Mouse (Mus musculus) heart, postnatal 36 days (tissue): ENCODE measurements around the gene Itga7. TPM values are rescaled to one million over a fixed set of nuclear protein-coding genes. Genes with fewer than 3 reads are reported as not detected.

Experiments used
- DNase-seq, 2 experiments: peaks; one replicate each; pipeline ENCODE4 v3.0.0; 2021 to 2022
- intact Hi-C: fragments of 180-260 bp; cut with DNase I; formaldehyde crosslinking; loops from one replicate; pipeline ENCODE4 v1.15.1; 2025
- total RNA-seq, 2 experiments: library from RNA; stranded (reverse); gene quantifications; 2 replicates each; pipeline ENCODE4 v1.2.3; 2021

Gene Itga7
- total RNA-seq, 2 experiments from 2014 or later: 160 to 167 TPM

DNA sequence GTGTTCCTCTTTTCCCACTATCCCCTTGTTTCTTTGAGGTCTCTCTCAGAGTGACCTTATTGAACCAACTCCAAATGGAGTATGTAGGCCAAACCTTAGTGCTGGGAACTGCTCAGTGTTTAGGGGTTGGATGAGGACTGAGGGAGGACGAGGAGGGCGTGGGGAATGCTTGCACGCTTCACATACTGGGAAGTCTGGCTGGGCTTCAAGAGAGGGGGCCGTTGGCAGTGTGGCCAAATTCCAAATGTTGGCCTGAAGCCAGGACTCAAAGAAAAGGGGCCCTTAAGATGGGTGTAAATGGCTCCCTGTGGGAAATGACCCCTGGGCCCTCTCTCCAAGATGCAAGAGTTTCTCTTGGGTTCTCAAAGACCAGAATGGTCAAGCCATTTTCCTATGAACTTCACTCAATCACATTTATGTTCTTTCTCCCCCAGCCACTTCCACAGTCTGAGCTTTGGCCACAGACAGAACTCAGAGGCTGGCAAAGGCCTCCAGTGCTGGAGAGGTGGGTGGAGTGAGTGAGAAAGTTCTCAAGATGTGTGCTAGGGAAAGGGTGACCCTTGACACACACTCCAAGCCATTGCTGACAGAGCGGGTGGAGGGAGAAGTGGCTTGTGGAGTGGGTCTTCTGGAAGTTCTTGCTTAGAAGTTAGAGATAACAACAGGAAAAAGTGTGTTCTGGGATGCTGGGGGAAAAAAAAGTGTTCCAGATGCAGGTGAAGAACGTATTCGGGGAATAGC is 3.8 kb upstream of the Itga7 start:
- DNase-seq: no peak
- intact Hi-C loops: no loop called here

DNA sequence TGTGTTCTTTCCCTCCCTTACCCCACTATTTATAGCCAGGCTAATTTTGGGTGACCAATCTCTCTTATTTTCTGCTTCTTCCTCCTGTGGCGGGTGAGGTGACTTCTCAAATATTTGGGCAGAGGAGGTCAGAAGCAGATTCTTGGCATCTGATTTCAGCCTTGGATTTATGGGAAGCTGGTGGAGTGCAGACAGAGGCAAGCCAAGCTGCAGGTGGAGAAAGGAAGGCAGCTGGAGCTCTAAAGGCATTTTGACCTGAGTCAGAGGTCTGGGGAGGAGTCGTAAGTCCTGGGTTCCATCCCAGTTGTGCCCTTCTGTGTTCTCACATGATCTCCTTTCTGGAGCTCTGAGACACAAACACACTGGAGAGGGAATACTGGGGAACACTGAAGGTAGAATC is 2.2 kb upstream of the Itga7 start:
- intact Hi-C loops: no loop called here
- DNase-seq: peak in 1 of 2 experiments; percentile 37

GRCm38 (mm10) chr10:128933976-128934721 is 531 bp downstream of the Itga7 start:
- DNase-seq: peak in 1 of 2 experiments; percentile 23
- intact Hi-C loops: no loop called here

DNA sequence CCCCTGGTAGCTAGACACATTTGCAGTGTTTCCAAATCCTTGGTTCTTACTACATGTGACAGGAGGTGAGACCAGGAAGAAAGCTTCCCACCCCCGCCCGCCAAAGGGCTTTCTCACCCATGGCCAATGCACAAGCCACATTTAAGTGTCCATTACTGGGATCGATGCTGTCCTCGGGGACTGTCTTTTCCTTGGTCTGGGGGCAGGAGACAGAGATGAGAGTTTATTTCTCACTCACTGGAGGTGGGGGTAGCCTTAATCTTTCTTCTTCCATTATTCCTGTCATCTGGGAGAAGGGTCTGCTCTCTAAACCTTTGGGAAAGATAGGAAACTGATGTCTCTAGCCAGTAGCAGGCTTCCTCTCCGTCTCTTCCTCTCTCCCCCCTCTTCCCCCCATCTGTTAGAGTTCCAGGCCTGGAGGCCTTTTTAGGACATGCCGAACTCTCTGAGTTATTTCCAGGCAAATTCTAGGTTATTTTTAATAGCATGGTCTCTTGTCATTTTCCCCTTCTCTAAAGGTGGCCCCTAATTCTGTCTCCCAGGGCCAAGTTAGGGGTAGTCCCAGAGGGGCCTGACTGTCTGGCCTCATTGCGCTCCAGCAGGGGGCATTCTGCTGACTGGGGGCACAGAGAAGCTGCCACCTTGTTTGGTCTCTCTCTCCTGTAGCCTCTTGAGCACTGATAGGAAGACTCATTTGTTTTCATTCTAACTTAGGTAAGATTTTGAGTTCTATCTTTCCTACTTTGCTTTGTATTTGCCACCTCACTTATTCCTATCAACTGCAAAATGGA is 1.6 kb downstream of the Itga7 start:
- intact Hi-C loops: no loop called here
- peak in 1 of 2 experiments; percentile 40 for DNase-seq

DNA sequence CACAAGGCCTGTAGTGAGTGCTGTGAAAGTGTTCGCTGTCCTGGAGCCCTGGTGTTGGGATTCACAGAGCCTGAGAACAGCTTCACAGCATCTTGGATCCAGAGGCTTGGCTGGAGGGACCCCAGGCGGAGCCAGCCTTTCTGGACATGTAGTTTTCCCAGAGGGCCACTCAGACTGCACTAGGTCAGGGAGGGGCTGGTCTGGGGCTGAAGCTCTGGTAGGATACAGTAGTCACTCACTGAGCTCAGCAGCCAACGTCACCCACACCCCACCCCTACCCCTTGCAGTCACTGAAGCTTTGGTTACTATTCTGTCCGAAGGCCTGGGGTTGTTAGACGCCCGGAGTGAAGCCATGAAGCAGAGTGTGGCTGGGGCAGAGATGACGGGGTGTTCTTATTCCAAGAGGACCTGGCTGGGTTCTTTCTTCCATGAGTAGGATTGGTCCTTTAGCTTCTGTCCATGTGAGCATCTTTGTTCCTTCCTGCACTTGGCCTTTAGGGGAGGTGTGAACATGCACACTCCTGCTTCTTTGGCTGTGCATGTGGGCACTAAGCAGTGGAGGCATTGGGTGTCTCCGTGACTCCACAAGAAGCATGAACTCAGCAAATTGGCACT is 2.3 kb downstream of the Itga7 start:
- DNase-seq: peak; percentile 31 to 38
- intact Hi-C loops: no loop called here

- DNase-seq: peak in 1 of 2 experiments; percentile 37
- intact Hi-C loops: no loop called here
Observed at GRCm38 (mm10) chr10:128937756-128938390, 4.3 kb downstream of the Itga7 start.

GRCm38 (mm10) chr10:128938457-128938856 is 4.8 kb downstream of the Itga7 start:
- intact Hi-C loops: no loop called here
- DNase-seq: peak; percentile 70 to 73

DNA sequence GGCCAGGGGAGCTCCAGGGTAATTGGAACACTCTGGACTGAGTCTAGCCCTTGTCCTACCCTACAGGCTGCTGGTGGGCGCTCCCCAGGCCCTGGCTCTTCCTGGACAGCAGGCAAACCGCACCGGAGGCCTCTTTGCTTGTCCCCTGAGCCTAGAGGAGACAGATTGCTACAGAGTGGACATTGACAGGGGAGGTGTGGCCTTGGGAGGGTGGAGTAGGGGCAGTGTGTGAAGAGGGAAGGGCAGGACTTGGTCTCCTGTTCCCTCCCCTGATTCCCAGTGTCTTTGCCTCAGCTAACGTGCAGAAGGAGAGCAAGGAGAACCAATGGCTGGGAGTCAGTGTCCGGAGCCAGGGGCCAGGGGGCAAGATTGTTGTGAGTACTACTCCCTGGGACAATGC is 5.4 kb downstream of the Itga7 start:
- DNase-seq: no peak
- intact Hi-C loops: no loop called here

DNA sequence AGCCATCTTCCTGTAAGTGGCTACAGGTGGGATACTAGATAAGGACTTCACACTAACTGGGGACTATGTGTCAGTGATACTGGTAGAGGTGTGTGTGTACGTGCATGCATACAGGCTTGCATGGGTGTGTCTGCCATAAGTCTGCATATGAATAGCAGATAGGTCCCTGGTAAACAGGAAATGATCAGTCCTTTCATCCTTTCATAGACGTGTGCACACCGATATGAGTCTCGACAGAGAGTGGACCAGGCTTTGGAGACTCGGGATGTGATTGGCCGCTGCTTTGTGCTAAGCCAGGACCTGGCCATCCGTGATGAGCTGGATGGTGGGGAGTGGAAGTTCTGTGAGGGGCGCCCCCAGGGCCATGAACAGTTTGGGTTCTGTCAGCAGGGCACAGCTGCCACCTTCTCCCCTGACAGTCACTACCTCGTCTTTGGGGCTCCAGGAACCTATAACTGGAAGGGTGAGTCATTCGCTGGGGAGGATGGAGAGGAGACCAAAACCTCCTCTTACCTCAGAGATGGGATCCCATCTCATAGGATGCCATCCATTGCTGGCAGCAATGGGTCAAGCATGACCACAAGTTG is 7.0 kb downstream of the Itga7 start:
- DNase-seq: no peak
- intact Hi-C loops: no loop called here

DNA sequence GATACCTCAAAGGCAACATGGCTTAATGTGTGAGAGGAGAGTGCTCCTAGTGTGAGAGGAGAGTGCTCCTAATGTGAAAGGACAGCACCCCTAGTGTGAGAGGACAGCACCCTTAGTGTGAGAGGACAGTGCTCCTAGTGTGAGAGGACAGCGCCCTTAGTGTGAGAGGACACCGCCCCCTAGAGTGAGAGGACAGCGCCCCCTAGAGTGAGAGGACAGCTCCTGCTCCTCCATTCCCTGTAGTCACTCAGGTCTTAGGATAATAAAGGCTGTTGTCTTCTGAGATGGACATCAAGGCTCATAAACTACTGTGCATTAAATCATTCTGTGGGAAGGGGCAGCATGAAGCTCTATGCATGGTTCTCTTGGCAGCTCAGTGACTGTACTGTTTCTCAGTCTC is 12.1 kb downstream of the Itga7 start:
- peak; percentile 59 to 65 for DNase-seq
- intact Hi-C loops: loop anchor here (2.0 kb wide), 1 partner anchor 33 kb away; no protein-coding TSS in a partner anchor

DNA sequence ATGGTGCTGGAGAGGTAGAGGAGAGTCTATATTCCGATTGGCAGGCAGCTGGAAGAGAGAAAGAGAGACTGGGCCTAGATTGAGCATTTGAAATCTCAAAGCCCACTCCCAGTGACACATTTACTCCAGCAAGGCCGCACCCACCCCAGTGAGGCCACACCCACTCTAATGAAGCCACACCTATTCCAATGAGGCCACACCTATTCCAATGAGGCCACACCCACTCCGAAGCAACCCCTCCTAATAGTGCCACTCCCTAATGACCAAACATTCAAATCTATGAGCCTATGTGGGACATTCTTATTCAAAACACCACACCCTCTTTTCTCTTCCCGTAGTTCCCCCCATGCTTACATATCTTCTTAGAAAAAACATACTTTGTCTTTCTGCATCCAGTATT is 13.9 kb downstream of the Itga7 start:
- intact Hi-C loops: no loop called here
- DNase-seq: no peak

DNA sequence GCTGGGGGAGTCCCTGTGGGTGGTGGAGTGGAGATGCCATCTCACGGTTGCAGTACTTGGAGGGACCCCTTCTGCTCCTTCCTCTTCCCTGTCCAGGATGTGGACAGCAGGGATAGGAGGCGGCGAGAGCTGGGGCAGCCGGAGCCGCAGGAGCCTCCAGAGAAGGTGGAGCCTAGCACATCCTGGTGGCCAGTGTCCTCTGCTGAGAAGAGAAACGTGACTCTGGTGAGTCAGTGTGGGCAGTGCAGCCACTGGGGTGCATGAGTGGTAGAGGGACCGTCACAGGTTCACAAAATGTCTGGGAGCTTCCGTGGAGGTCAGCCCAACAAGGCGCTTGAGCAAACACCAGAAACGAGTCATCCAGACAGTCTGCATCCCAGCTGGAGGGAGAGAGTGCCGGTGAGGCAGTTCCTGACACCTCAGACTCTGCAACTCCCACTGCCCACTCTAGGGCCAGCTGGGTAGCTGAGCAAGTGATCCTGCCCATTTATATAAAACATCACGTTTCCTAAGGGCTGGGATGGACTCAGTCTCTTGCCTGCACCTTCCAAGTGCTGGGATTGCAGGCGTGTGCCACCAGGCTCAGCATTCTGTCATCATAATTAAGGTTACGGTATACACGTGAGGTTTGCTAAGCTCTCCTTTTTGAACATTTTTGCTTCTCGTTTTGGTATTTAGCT is 16.7 kb downstream of the Itga7 start:
- DNase-seq: no peak
- intact Hi-C loops: no loop called here

DNA sequence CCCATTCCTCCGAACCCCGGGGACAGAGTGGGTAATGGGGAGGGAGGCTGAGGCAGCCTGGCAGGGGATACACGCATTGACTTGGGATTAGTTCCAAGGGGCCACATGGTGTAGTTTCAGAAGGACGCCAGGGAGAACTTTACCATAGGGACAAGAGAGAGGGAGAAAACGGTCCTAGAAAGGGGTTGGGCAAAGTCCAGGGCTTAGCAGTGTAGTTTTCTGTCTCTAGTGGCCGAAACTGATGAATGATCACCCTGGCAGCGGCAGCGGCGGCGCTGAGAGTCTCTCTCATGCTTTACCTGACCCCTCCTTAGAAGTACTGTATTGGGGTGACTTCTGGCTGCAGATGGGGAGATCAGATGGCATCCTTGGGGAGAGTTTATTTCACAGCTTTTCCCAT is 24.7 kb downstream of the Itga7 start:
- no peak for DNase-seq
- intact Hi-C loops: no loop called here

DNA sequence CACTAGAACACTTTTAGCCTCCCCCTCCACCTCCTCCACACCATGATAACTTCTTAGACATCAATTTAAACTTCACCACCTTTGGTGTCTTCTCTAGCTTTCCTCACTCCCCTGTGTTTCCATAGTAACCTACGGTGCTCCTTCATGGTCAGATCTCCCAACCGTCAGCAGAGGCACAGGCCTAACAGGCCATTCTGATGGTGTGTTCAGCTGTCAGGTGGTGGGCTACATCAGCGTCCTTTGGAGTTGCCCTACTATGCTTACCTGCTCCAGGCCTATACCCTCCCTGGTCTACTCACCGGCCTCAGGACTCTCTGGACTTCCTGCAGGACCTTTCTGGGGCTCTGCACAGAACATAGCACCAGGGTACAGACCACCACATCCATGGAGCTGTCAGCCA is 26.5 kb downstream of the Itga7 start:
- no peak for DNase-seq
- intact Hi-C loops: no loop called here

GRCm38 (mm10) chr10:128960590-128961584 is 27.3 kb downstream of the Itga7 start, which contains the start of gene Mettl7b:
Gene Mettl7b, minus strand, starts transcription at chr10:128960988.
- no peak for DNase-seq
- intact Hi-C loops: no loop called here

GRCm38 (mm10) chr10:128964961-128965360 is 31.3 kb downstream of the Itga7 start:
- DNase-seq: no peak
- intact Hi-C loops: no loop called here

GRCm38 (mm10) chr10:128965871-128966270 is 32.3 kb downstream of the Itga7 start:
- intact Hi-C loops: no loop called here
- no peak for DNase-seq

GRCm38 (mm10) chr10:128968341-128968749 is 34.7 kb downstream of the Itga7 start:
- DNase-seq: no peak
- intact Hi-C loops: no loop called here
